Mouse (Mus musculus): ENCODE measurements around the gene Hdac8. TPM values are rescaled to one million over a fixed set of nuclear protein-coding genes. Genes with fewer than 3 reads are reported as not detected.
A peak's percentile ranks its signal among the peaks of the same experiment; 100 is the strongest.

The Hdac8 gene
- polyA plus RNA-seq, 1 experiment from 2014 or later = 11.5 TPM

- no peaks in the 10 kb centered on the region for H3K9me3 ChIP-seq
- no peaks in the 10 kb centered on the region for H3K36me3 ChIP-seq (replicated peaks)
- peaks cover 28% of the 10 kb centered on the region for H3K4me1 ChIP-seq
- no peak for DNase-seq (ENCODE audit: low spot score)
- H3K27ac ChIP-seq (replicated peaks) = no peak overlapping the region
- H3K4me3 ChIP-seq = no peak overlapping the region
- WGBS = 67% methylated on average over 4 of the region's 4 CpGs
- H3K27me3 ChIP-seq (replicated peaks; ENCODE audit: low read depth, poor library complexity, severe bottlenecking) = peaks cover 94% of the 10 kb centered on the region
Observed at GRCm38 (mm10) chrX:102416386-102416785, 88.8 kb downstream of the Hdac8 start.

- Histone ChIP-seq H3K36me3 (replicated peaks) (no peaks in the 10 kb centered on the region), H3K9me3 (no peaks in the 10 kb centered on the region), H3K27ac (replicated peaks) (no peak overlapping the region), H3K4me3 (no peak overlapping the region), H3K4me1 (no peaks in the 10 kb centered on the region), H3K27me3 (replicated peaks; ENCODE audit: low read depth, poor library complexity, severe bottlenecking) (peaks cover 66% of the 10 kb centered on the region)
- no peak for DNase-seq (ENCODE audit: low spot score)
- WGBS = 76% methylated on average over 3 of the region's 3 CpGs
Observed at GRCm38 (mm10) chrX:102384765-102385164, 120.4 kb downstream of the Hdac8 start.

- H3K27me3 ChIP-seq (replicated peaks; ENCODE audit: low read depth, poor library complexity, severe bottlenecking) = peaks cover 75% of the 10 kb centered on the region
- no peak overlapping the region for H3K4me3 ChIP-seq
- no peaks in the 10 kb centered on the region for H3K9me3 ChIP-seq
- DNase-seq (ENCODE audit: low spot score) = no peak
- H3K36me3 ChIP-seq (replicated peaks) = no peaks in the 10 kb centered on the region
- 72% methylated on average over 7 of the region's 7 CpGs for WGBS
- H3K27ac ChIP-seq (replicated peaks) = no peak overlapping the region
- H3K4me1 ChIP-seq = no peaks in the 10 kb centered on the region
Observed at GRCm38 (mm10) chrX:102383151-102383550, 122.0 kb downstream of the Hdac8 start.

- 91% methylated on average over 3 of the region's 3 CpGs for WGBS
- peaks cover 72% of the 10 kb centered on the region for H3K27me3 ChIP-seq (replicated peaks; ENCODE audit: low read depth, poor library complexity, severe bottlenecking)
- H3K36me3 ChIP-seq (replicated peaks) = no peaks in the 10 kb centered on the region
- no peak for DNase-seq (ENCODE audit: low spot score)
- no peaks in the 10 kb centered on the region for H3K9me3 ChIP-seq
- no peak overlapping the region for H3K27ac ChIP-seq (replicated peaks)
- H3K4me3 ChIP-seq = no peak overlapping the region
- H3K4me1 ChIP-seq = no peaks in the 10 kb centered on the region
Observed at GRCm38 (mm10) chrX:102366510-102366909, 138.6 kb downstream of the Hdac8 start.

- H3K9me3 ChIP-seq = no peaks in the 10 kb centered on the region
- H3K27me3 ChIP-seq (replicated peaks; ENCODE audit: low read depth, poor library complexity, severe bottlenecking) = peaks cover 39% of the 10 kb centered on the region
- DNase-seq (ENCODE audit: low spot score) = no peak
- H3K4me1 ChIP-seq = no peaks in the 10 kb centered on the region
- H3K27ac ChIP-seq (replicated peaks) = no peak overlapping the region
- WGBS = 90% methylated on average over 2 of the region's 2 CpGs
- no peak overlapping the region for H3K4me3 ChIP-seq
- H3K36me3 ChIP-seq (replicated peaks) = no peaks in the 10 kb centered on the region
Observed at GRCm38 (mm10) chrX:102362244-102362643, 142.9 kb downstream of the Hdac8 start.

- Histone ChIP-seq H3K9me3 (no peaks in the 10 kb centered on the region), H3K27ac (replicated peaks) (no peak overlapping the region), H3K4me3 (no peak overlapping the region), H3K27me3 (replicated peaks; ENCODE audit: low read depth, poor library complexity, severe bottlenecking) (peaks cover 71% of the 10 kb centered on the region), H3K36me3 (replicated peaks) (no peaks in the 10 kb centered on the region), H3K4me1 (peaks cover 22% of the 10 kb centered on the region)
- WGBS = 86% methylated on average over 3 of the region's 3 CpGs
- no peak for DNase-seq (ENCODE audit: low spot score)
Observed at GRCm38 (mm10) chrX:102353412-102353811, 151.7 kb downstream of the Hdac8 start.

GRCm38 (mm10) chrX:102349843-102350731 is 155.1 kb downstream of the Hdac8 start:
- Histone ChIP-seq H3K4me1 (peaks cover 24% of the 10 kb centered on the region), H3K4me3 (no peak overlapping the region), H3K27ac (replicated peaks) (no peak overlapping the region), H3K27me3 (replicated peaks; ENCODE audit: low read depth, poor library complexity, severe bottlenecking) (peaks cover 89% of the 10 kb centered on the region), H3K36me3 (replicated peaks) (no peaks in the 10 kb centered on the region), H3K9me3 (no peaks in the 10 kb centered on the region)
- peak; percentile 22 for DNase-seq (ENCODE audit: low spot score)
- 73% methylated on average over 14 of the region's 14 CpGs for WGBS

- Histone ChIP-seq H3K9me3 (no peaks in the 10 kb centered on the region), H3K4me1 (peaks cover 24% of the 10 kb centered on the region), H3K27ac (replicated peaks) (peak overlapping the region; percentile 48; the same call in 1 of the 2 replicates), H3K36me3 (replicated peaks) (no peaks in the 10 kb centered on the region), H3K27me3 (replicated peaks; ENCODE audit: low read depth, poor library complexity, severe bottlenecking) (peaks cover 94% of the 10 kb centered on the region), H3K4me3 (no peak overlapping the region)
- DNase-seq (ENCODE audit: low spot score) = no peak
- 38% methylated on average over 9 of the region's 9 CpGs for WGBS
Observed at GRCm38 (mm10) chrX:102348886-102349486, 156.2 kb downstream of the Hdac8 start.

- Histone ChIP-seq H3K27me3 (replicated peaks; ENCODE audit: low read depth, poor library complexity, severe bottlenecking) (peaks cover 93% of the 10 kb centered on the region), H3K4me3 (no peak overlapping the region), H3K4me1 (no peaks in the 10 kb centered on the region), H3K36me3 (replicated peaks) (no peaks in the 10 kb centered on the region), H3K27ac (replicated peaks) (no peak overlapping the region), H3K9me3 (no peaks in the 10 kb centered on the region)
- 65% methylated on average over 4 of the region's 4 CpGs for WGBS
- DNase-seq (ENCODE audit: low spot score) = no peak
Observed at GRCm38 (mm10) chrX:102341688-102342087, 163.5 kb downstream of the Hdac8 start.

- Histone ChIP-seq H3K9me3 (no peaks in the 10 kb centered on the region), H3K27me3 (replicated peaks; ENCODE audit: low read depth, poor library complexity, severe bottlenecking) (peaks cover 80% of the 10 kb centered on the region), H3K27ac (replicated peaks) (no peak overlapping the region), H3K4me3 (no peak overlapping the region), H3K36me3 (replicated peaks) (no peaks in the 10 kb centered on the region), H3K4me1 (no peaks in the 10 kb centered on the region)
- 76% methylated on average over 8 of the region's 8 CpGs for whole genome bisulfite sequencing
- no peak for DNase-seq (ENCODE audit: low spot score)
Observed at GRCm38 (mm10) chrX:102339396-102340155, 165.6 kb downstream of the Hdac8 start.

- no peaks in the 10 kb centered on the region for H3K9me3 ChIP-seq
- no peak for DNase-seq (ENCODE audit: low spot score)
- no peak overlapping the region for H3K4me3 ChIP-seq
- 50% methylated on average over 3 of the region's 3 CpGs for WGBS
- H3K27me3 ChIP-seq (replicated peaks; ENCODE audit: low read depth, poor library complexity, severe bottlenecking) = peaks cover 95% of the 10 kb centered on the region
- H3K4me1 ChIP-seq = 0 out of 2 replicates have a peak, but pooled peaks cover 7% of the 10 kb centered on the region
- no peak overlapping the region for H3K27ac ChIP-seq (replicated peaks)
- H3K36me3 ChIP-seq (replicated peaks) = no peaks in the 10 kb centered on the region
Observed at GRCm38 (mm10) chrX:102319696-102320095, 185.5 kb downstream of the Hdac8 start.

- no peak for DNase-seq (ENCODE audit: low spot score)
- Histone ChIP-seq H3K36me3 (replicated peaks) (no peaks in the 10 kb centered on the region), H3K9me3 (no peaks in the 10 kb centered on the region), H3K27ac (replicated peaks) (no peak overlapping the region), H3K27me3 (replicated peaks; ENCODE audit: low read depth, poor library complexity, severe bottlenecking) (peaks cover 93% of the 10 kb centered on the region), H3K4me3 (no peak overlapping the region), H3K4me1 (0 out of 2 replicates have a peak, but pooled peaks cover 7% of the 10 kb centered on the region)
Observed at GRCm38 (mm10) chrX:102319252-102319651, 185.9 kb downstream of the Hdac8 start.

All from embryonic facial prominence, embryonic 10.5 days (tissue).